Mouse (Mus musculus): ENCODE data around the gene Serpina1a.
"Not testable (repeated sequence)": the region's sequence is repeated elsewhere in the genome, so short reads cannot be mapped to it uniquely, and the experiment has no call there.

GRCm38 (mm10) chr12:103823826-103824225 lies 39.5 kb downstream of the Serpina1a start:
- TF ChIP-seq POLR2A (IDR thresholded peaks at IDR 0.05; ENCODE audit: borderline replicate concordance, insufficient read depth, low read length); CTCF (IDR thresholded peaks at IDR 0.05; ENCODE audit: borderline replicate concordance, insufficient read depth, low read depth, low read length): not testable (repeated sequence)
